Mouse (Mus musculus) neural tube, embryonic 13.5 days (tissue): ENCODE measurements around the gene Zfp553. TPM values are rescaled to one million over a fixed set of nuclear protein-coding genes. Genes with fewer than 3 reads are reported as not detected.

Experiments used
- ATAC-seq: fragments of 200-750 bp; cut with Nextera tagmentation; 2 replicates; pipeline ENCODE4 v1.8.0; 2017; ENCODE audit warnings: low read depth, mild to moderate bottlenecking, moderate TSS enrichment, moderate library complexity
- H3K27ac ChIP-seq: fragments of 300-500 bp; sonication (generic); replicated peaks from 2 replicates; pipeline ENCODE4 v1.5.1; 2015; ENCODE audit warnings: moderate library complexity, mild to moderate bottlenecking, inconsistent platforms
- H3K27me3 ChIP-seq: fragments of 300-500 bp; sonication (generic); 2 replicates; pipeline ENCODE4 v1.6.1; 2015; ENCODE audit warnings: mild to moderate bottlenecking, inconsistent platforms
- H3K36me3 ChIP-seq: fragments of 300-500 bp; sonication (generic); 2 replicates; pipeline ENCODE4 v1.6.1; 2015; ENCODE audit warnings: mild to moderate bottlenecking, inconsistent platforms
- H3K4me1 ChIP-seq: fragments of 300-500 bp; sonication (generic); replicated peaks from 2 replicates; pipeline ENCODE4 v1.6.1; 2015; ENCODE audit warnings: inconsistent platforms
- H3K4me2 ChIP-seq: fragments of 300-500 bp; sonication (generic); 2 replicates; pipeline ENCODE4 v1.6.1; 2015; ENCODE audit warnings: inconsistent platforms, mild to moderate bottlenecking, moderate library complexity
- H3K4me3 ChIP-seq: fragments of 300-500 bp; sonication (generic); 2 replicates; pipeline ENCODE4 v1.5.1; 2015; ENCODE audit warnings: mild to moderate bottlenecking, inconsistent platforms
- H3K9ac ChIP-seq: fragments of 300-500 bp; sonication (generic); 2 replicates; pipeline ENCODE4 v1.6.1; 2015; ENCODE audit warnings: moderate library complexity, mild to moderate bottlenecking, inconsistent platforms
- H3K9me3 ChIP-seq: fragments of 300-500 bp; sonication (generic); 2 replicates; pipeline ENCODE4 v1.6.1; 2016; ENCODE audit warnings: inconsistent platforms
- WGBS: fragments of 180-500 bp; shearing (Covaris S2); methylation state at CpG from one replicate; pipeline ENCODE4 v1.1.7; 2015; 5-methylcytosine and 5-hydroxymethylcytosine counted together
- polyA plus RNA-seq: library from polyadenylated mRNA; unstranded; fragments of >200 nt; fragmentation: Nextera tagmentation; extraction: Ambion mirVana; gene quantifications from 2 replicates; pipeline ENCODE4 v1.2.1, GENCODE M21; 2015

Gene Zfp553
- 54.7 and 58.0 TPM in 2 replicates for polyA plus RNA-seq

- no peaks in the 10 kb centered on the region for H3K27me3 ChIP-seq
- H3K4me1 ChIP-seq, result peaks cover 54% of the 10 kb centered on the region
- peak within 1 kb of the TSS; percentile 98 for H3K9ac ChIP-seq
- peak within 1 kb of the TSS; percentile 89 for H3K4me2 ChIP-seq
- H3K36me3 ChIP-seq, result peaks cover 46% of the 10 kb centered on the region
- WGBS, result under 1% methylated on average over 60 of the region's 64 CpGs
- H3K27ac ChIP-seq, result peak within 1 kb of the TSS; percentile 99
- no peaks in the 10 kb centered on the region for H3K9me3 ChIP-seq
- ATAC-seq, result peak; percentile 94
- H3K4me3 ChIP-seq, result peak within 1 kb of the TSS; percentile 64
Observed at GRCm38 (mm10) chr7:127232622-127233367, at the start of gene Zfp553, which contains the start of gene Sept1. Zfp553 (plus strand) TSS chr7:127233061. Sept1 (minus strand) TSS chr7:127233130.

- 83% methylated on average over 8 of the region's 8 CpGs for WGBS
- Histone ChIP-seq H3K9ac (no peak overlapping the region), H3K9me3 (no peaks in the 10 kb centered on the region), H3K27ac (no peak overlapping the region), H3K4me2 (no peak overlapping the region), H3K4me1 (no peaks in the 10 kb centered on the region), H3K27me3 (no peaks in the 10 kb centered on the region), H3K4me3 (no peak overlapping the region), H3K36me3 (no peaks in the 10 kb centered on the region)
- no peak for ATAC-seq
Observed at GRCm38 (mm10) chr7:127183345-127183744, 49.5 kb upstream of the Zfp553 start.

GRCm38 (mm10) chr7:127183828-127184227 is 49.0 kb upstream of the Zfp553 start:
- Histone ChIP-seq H3K27me3 (no peaks in the 10 kb centered on the region), H3K9me3 (no peaks in the 10 kb centered on the region), H3K4me3 (no peak overlapping the region), H3K4me1 (no peaks in the 10 kb centered on the region), H3K9ac (no peak overlapping the region), H3K36me3 (no peaks in the 10 kb centered on the region), H3K4me2 (no peak overlapping the region), H3K27ac (no peak overlapping the region)
- ATAC-seq, result no peak
- 79% methylated on average over 6 of the region's 6 CpGs for WGBS

- Histone ChIP-seq H3K27me3 (no peaks in the 10 kb centered on the region), H3K27ac (no peak overlapping the region), H3K9ac (no peak overlapping the region), H3K4me1 (no peaks in the 10 kb centered on the region), H3K4me2 (no peak overlapping the region), H3K9me3 (no peaks in the 10 kb centered on the region), H3K36me3 (no peaks in the 10 kb centered on the region), H3K4me3 (no peak overlapping the region)
- ATAC-seq, result no peak
- 38% methylated on average over 1 of the region's 1 CpGs for whole genome bisulfite sequencing
Observed at GRCm38 (mm10) chr7:127184720-127185119, 48.1 kb upstream of the Zfp553 start.

GRCm38 (mm10) chr7:127185601-127186000 is 47.3 kb upstream of the Zfp553 start:
- Histone ChIP-seq H3K4me1 (no peaks in the 10 kb centered on the region), H3K9ac (no peak overlapping the region), H3K27ac (no peak overlapping the region), H3K27me3 (no peaks in the 10 kb centered on the region), H3K36me3 (peaks cover 2% of the 10 kb centered on the region; the same call in 1 of the 2 replicates), H3K4me2 (no peak overlapping the region), H3K4me3 (no peak overlapping the region), H3K9me3 (no peaks in the 10 kb centered on the region)
- WGBS, result 82% methylated on average over 3 of the region's 3 CpGs
- no peak for ATAC-seq

- H3K9ac ChIP-seq, result no peak overlapping the region
- WGBS, result 73% methylated on average over 10 of the region's 10 CpGs
Observed at GRCm38 (mm10) chr7:127187351-127187750, 45.5 kb upstream of the Zfp553 start.

GRCm38 (mm10) chr7:127188305-127189276 is 44.3 kb upstream of the Zfp553 start:
- H3K9ac ChIP-seq, result no peak overlapping the region
- ATAC-seq, result no peak
- 85% methylated on average over 17 of the region's 17 CpGs for WGBS
- H3K4me3 ChIP-seq, result no peak overlapping the region
- peaks cover 8% of the 10 kb centered on the region; the same call in 1 of the 2 replicates for H3K4me1 ChIP-seq
- H3K27ac ChIP-seq, result no peak overlapping the region
- no peak overlapping the region for H3K4me2 ChIP-seq
- H3K27me3 ChIP-seq, result no peaks in the 10 kb centered on the region
- H3K9me3 ChIP-seq, result no peaks in the 10 kb centered on the region
- peaks cover 30% of the 10 kb centered on the region for H3K36me3 ChIP-seq

More at GRCm38 (mm10) chr7:127187351-127187750, 45.5 kb upstream of the Zfp553 start:
- Histone ChIP-seq H3K4me2 (no peak overlapping the region), H3K36me3 (peaks cover 18% of the 10 kb centered on the region), H3K27me3 (no peaks in the 10 kb centered on the region), H3K4me3 (no peak overlapping the region), H3K9me3 (no peaks in the 10 kb centered on the region), H3K4me1 (no peaks in the 10 kb centered on the region), H3K27ac (no peak overlapping the region)
- ATAC-seq, result no peak

GRCm38 (mm10) chr7:127190672-127191071 is 42.2 kb upstream of the Zfp553 start:
- H3K4me2 ChIP-seq, result no peak overlapping the region
- whole genome bisulfite sequencing, result 77% methylated on average over 6 of the region's 6 CpGs
- no peak for ATAC-seq

GRCm38 (mm10) chr7:127192989-127193388 is 39.9 kb upstream of the Zfp553 start:
- H3K4me3 ChIP-seq, result no peak overlapping the region
- no peak overlapping the region for H3K9ac ChIP-seq
- no peaks in the 10 kb centered on the region for H3K27me3 ChIP-seq
- no peak overlapping the region for H3K4me2 ChIP-seq
- 93% methylated on average over 5 of the region's 5 CpGs for WGBS
- H3K9me3 ChIP-seq, result no peaks in the 10 kb centered on the region
- no peak overlapping the region for H3K27ac ChIP-seq
- H3K36me3 ChIP-seq, result peaks cover 55% of the 10 kb centered on the region
- peaks cover 34% of the 10 kb centered on the region for H3K4me1 ChIP-seq
- ATAC-seq, result no peak

More at GRCm38 (mm10) chr7:127190672-127191071, 42.2 kb upstream of the Zfp553 start:
- H3K27ac ChIP-seq, result no peak overlapping the region
- no peak overlapping the region for H3K9ac ChIP-seq
- H3K4me3 ChIP-seq, result no peak overlapping the region
- no peaks in the 10 kb centered on the region for H3K9me3 ChIP-seq
- H3K4me1 ChIP-seq, result peaks cover 26% of the 10 kb centered on the region
- H3K27me3 ChIP-seq, result no peaks in the 10 kb centered on the region
- peaks cover 41% of the 10 kb centered on the region for H3K36me3 ChIP-seq

- H3K4me2 ChIP-seq, result peak overlapping the region; percentile 77
- peaks cover 67% of the 10 kb centered on the region for H3K36me3 ChIP-seq
- no peak overlapping the region for H3K9ac ChIP-seq
- no peak overlapping the region for H3K27ac ChIP-seq
- H3K9me3 ChIP-seq, result no peaks in the 10 kb centered on the region
- peaks cover 34% of the 10 kb centered on the region for H3K4me1 ChIP-seq
- H3K27me3 ChIP-seq, result no peaks in the 10 kb centered on the region
- 93% methylated on average over 17 of the region's 17 CpGs for WGBS
- H3K4me3 ChIP-seq, result peak overlapping the region; percentile 73; the same call in 1 of the 2 replicates
- ATAC-seq, result no peak
Observed at GRCm38 (mm10) chr7:127194011-127194632, 38.7 kb upstream of the Zfp553 start.

- Histone ChIP-seq H3K4me1 (peaks cover 34% of the 10 kb centered on the region), H3K4me3 (peak overlapping the region; percentile 73), H3K9ac (peak overlapping the region; percentile 81), H3K9me3 (no peaks in the 10 kb centered on the region), H3K36me3 (peaks cover 72% of the 10 kb centered on the region), H3K27me3 (no peaks in the 10 kb centered on the region), H3K4me2 (peak overlapping the region; percentile 77), H3K27ac (no peak overlapping the region)
- no peak for ATAC-seq
- 77% methylated on average over 7 of the region's 7 CpGs for WGBS
Observed at GRCm38 (mm10) chr7:127194633-127195029, 38.2 kb upstream of the Zfp553 start.
